Mouse (Mus musculus): Measurements from ENCODE around the gene Rarg.

DNA sequence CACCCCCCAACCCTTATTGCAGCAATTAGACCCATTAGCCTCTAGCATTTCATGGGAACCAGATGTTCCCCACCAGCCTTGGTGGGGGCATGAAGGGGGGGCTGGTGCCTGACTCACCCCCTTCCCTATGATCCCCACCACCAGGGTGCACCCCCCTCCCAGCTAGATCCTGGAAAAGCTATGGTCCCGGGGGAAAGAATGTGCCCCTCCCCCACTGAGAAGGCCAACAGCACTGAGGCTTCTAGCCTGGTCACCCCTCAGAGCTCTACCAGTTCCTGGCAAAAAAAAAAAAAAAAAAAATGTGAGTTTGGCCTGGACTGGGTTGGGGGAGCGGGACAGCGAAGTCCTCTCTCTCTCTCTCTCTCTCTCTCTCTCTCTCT lies 8.5 kb downstream of the Rarg start:
- TF ChIP-seq CTCF (IDR thresholded peaks at IDR 0.05; ENCODE audit: low read depth, low read length) (no peak), POLR2A (IDR thresholded peaks at IDR 0.05; ENCODE audit: borderline replicate concordance, low read depth, low read length) (no peak)

Measured in bone marrow macrophage, adult 2 months (primary cell).